Mouse (Mus musculus): ENCODE measurements around the gene Ndufb10. TPM values are rescaled to one million over a fixed set of nuclear protein-coding genes. Genes with fewer than 3 reads are reported as not detected.

Gene Ndufb10
- polyA plus RNA-seq, 1 experiment from 2014 or later, result 259 TPM

- H3K9ac ChIP-seq (replicated peaks; ENCODE audit: low read depth, low read length), result no peak within 1 kb of the TSS; the same call in 1 of the 2 replicates
- WGBS, result under 1% methylated on average over 68 of the region's 82 CpGs
- H3K27ac ChIP-seq (ENCODE audit: low read length), result no peak within 1 kb of the TSS
- peak within 1 kb of the TSS; percentile 43 for H3K4me3 ChIP-seq (ENCODE audit: low read depth, low read length)
- H3K27me3 ChIP-seq (ENCODE audit: control insufficient read depth, insufficient read depth, low read length), result peaks cover 39% of the 10 kb centered on the region
- no peaks in the 10 kb centered on the region for H3K36me3 ChIP-seq (ENCODE audit: control insufficient read depth, insufficient read depth, low read length)
- H3K4me2 ChIP-seq (replicated peaks; ENCODE audit: low read depth, low read length), result peak within 1 kb of the TSS; percentile 95
- H3K9me3 ChIP-seq (ENCODE audit: control insufficient read depth, low read depth, low read length), result no peaks in the 10 kb centered on the region
- 0 out of 2 replicates have a peak, but pooled peaks cover 4% of the 10 kb centered on the region for H3K4me1 ChIP-seq (ENCODE audit: control insufficient read depth, insufficient read depth, low read length)
- peak; percentile 86 for ATAC-seq (ENCODE audit: insufficient number of reproducible peaks, insufficient read depth, low FRiP score, low read depth)
Observed at GRCm38 (mm10) chr17:24752415-24753394, 28.4 kb upstream of the Ndufb10 start, which contains the start of gene Hs3st6. Gene Hs3st6, plus strand, starts transcription at chr17:24752988.

DNA sequence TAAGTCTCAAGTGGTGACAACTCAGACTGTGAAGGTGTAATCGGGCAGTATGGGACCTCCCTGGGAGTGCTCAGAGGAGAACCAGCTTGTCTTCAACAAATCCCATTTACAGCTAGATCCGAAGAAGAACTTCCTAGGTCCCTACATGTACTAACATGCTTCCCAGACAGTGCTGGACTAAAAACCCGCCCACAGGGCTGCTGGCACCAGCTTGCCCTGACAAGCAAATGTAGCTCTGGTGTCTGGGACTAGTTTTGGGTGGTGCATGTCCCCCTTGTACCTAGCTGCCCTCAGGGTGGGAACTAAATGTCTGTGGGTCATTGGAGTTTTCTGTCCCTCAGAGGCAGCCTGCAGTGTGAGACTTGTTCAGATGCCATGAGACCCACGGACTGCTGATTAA is 27.2 kb upstream of the Ndufb10 start:
- peaks cover 39% of the 10 kb centered on the region for H3K27me3 ChIP-seq (ENCODE audit: control insufficient read depth, insufficient read depth, low read length)
- H3K9ac ChIP-seq (replicated peaks; ENCODE audit: low read depth, low read length), result no peak overlapping the region
- no peak overlapping the region for H3K27ac ChIP-seq (ENCODE audit: low read length)
- peaks cover 9% of the 10 kb centered on the region; the same call in 1 of the 2 replicates for H3K4me1 ChIP-seq (ENCODE audit: control insufficient read depth, insufficient read depth, low read length)
- H3K4me3 ChIP-seq (ENCODE audit: low read depth, low read length), result no peak overlapping the region
- WGBS, result 12% methylated on average over 4 of the region's 4 CpGs
- H3K36me3 ChIP-seq (ENCODE audit: control insufficient read depth, insufficient read depth, low read length), result no peaks in the 10 kb centered on the region
- H3K9me3 ChIP-seq (ENCODE audit: control insufficient read depth, low read depth, low read length), result no peaks in the 10 kb centered on the region
- ATAC-seq (ENCODE audit: insufficient number of reproducible peaks, insufficient read depth, low FRiP score, low read depth), result no peak
- H3K4me2 ChIP-seq (replicated peaks; ENCODE audit: low read depth, low read length), result no peak overlapping the region

DNA sequence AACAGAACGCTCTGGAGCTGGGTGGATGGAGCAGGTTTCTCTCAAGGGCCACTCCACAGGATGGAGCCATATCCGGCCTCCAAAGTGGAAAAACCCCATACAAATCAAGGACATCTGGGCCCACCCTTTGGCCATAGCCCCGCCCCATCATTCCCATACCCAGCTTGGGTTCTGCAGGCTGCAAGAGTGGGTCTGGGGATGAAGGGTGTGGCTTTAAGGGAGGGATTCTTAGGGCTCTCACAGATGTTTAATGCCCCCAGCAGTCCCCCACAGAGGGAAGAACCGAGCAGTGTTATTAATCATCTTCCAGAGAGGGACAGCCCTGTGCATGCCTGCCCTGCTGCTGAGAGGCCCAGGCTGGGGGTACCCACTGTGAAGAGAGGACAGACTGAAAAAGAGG is 22.7 kb upstream of the Ndufb10 start:
- ATAC-seq (ENCODE audit: insufficient number of reproducible peaks, insufficient read depth, low FRiP score, low read depth), result peak; percentile 25; the same call in 1 of the 2 replicates

GRCm38 (mm10) chr17:24745526-24746497 is 21.5 kb upstream of the Ndufb10 start:
- H3K9me3 ChIP-seq (ENCODE audit: control insufficient read depth, low read depth, low read length), result no peaks in the 10 kb centered on the region
- 0 out of 2 replicates have a peak, but pooled peaks cover under 1% of the 10 kb centered on the region for H3K27me3 ChIP-seq (ENCODE audit: control insufficient read depth, insufficient read depth, low read length)
- ATAC-seq (ENCODE audit: insufficient number of reproducible peaks, insufficient read depth, low FRiP score, low read depth), result peak; percentile 72
- no peak overlapping the region for H3K9ac ChIP-seq (replicated peaks; ENCODE audit: low read depth, low read length)
- WGBS, result 22% methylated on average over 7 of the region's 7 CpGs
- no peak overlapping the region for H3K4me2 ChIP-seq (replicated peaks; ENCODE audit: low read depth, low read length)
- H3K4me1 ChIP-seq (ENCODE audit: control insufficient read depth, insufficient read depth, low read length), result peaks cover 4% of the 10 kb centered on the region; the same call in 1 of the 2 replicates
- no peak overlapping the region for H3K4me3 ChIP-seq (ENCODE audit: low read depth, low read length)
- no peak overlapping the region for H3K27ac ChIP-seq (ENCODE audit: low read length)
- no peaks in the 10 kb centered on the region; the same call in 1 of the 2 replicates for H3K36me3 ChIP-seq (ENCODE audit: control insufficient read depth, insufficient read depth, low read length)

More for the DNA sequence above, 22.7 kb upstream of the Ndufb10 start:
- H3K27me3 ChIP-seq (ENCODE audit: control insufficient read depth, insufficient read depth, low read length), result peaks cover 10% of the 10 kb centered on the region
- no peaks in the 10 kb centered on the region for H3K9me3 ChIP-seq (ENCODE audit: control insufficient read depth, low read depth, low read length)
- no peak overlapping the region for H3K9ac ChIP-seq (replicated peaks; ENCODE audit: low read depth, low read length)
- peaks cover 4% of the 10 kb centered on the region; the same call in 1 of the 2 replicates for H3K4me1 ChIP-seq (ENCODE audit: control insufficient read depth, insufficient read depth, low read length)
- H3K4me3 ChIP-seq (ENCODE audit: low read depth, low read length), result no peak overlapping the region
- no peaks in the 10 kb centered on the region; the same call in 1 of the 2 replicates for H3K36me3 ChIP-seq (ENCODE audit: control insufficient read depth, insufficient read depth, low read length)
- H3K4me2 ChIP-seq (replicated peaks; ENCODE audit: low read depth, low read length), result no peak overlapping the region
- H3K27ac ChIP-seq (ENCODE audit: low read length), result no peak overlapping the region
- 43% methylated on average over 4 of the region's 4 CpGs for WGBS

GRCm38 (mm10) chr17:24744381-24744780 is 20.1 kb upstream of the Ndufb10 start:
- 61% methylated on average over 3 of the region's 3 CpGs for WGBS
- Histone ChIP-seq H3K27ac (ENCODE audit: low read length) (no peak overlapping the region), H3K27me3 (ENCODE audit: control insufficient read depth, insufficient read depth, low read length) (no peaks in the 10 kb centered on the region), H3K4me2 (replicated peaks; ENCODE audit: low read depth, low read length) (no peak overlapping the region), H3K9me3 (ENCODE audit: control insufficient read depth, low read depth, low read length) (no peaks in the 10 kb centered on the region), H3K36me3 (ENCODE audit: control insufficient read depth, insufficient read depth, low read length) (no peaks in the 10 kb centered on the region; the same call in 1 of the 2 replicates), H3K9ac (replicated peaks; ENCODE audit: low read depth, low read length) (no peak overlapping the region), H3K4me3 (ENCODE audit: low read depth, low read length) (no peak overlapping the region), H3K4me1 (ENCODE audit: control insufficient read depth, insufficient read depth, low read length) (peaks cover 4% of the 10 kb centered on the region; the same call in 1 of the 2 replicates)
- no peak for ATAC-seq (ENCODE audit: insufficient number of reproducible peaks, insufficient read depth, low FRiP score, low read depth)

DNA sequence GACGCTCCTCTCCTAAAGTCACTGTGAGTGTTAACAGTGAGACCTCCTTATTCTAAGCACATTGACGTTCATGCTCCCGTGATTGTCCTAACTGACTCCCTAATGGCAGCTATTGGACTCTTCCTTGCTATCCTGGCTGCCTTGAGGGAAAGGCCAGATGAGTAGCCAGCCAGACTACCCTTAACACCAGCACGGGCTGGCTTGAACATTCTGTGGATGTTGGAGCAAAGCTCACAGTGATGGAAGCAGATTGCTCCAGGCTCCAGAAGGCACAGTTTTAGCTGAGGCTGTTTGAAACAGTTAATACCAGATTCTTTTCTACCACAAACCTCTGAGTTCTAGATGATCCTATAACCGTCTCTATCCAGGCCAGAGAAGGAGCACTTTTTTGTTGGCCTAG is 19.6 kb upstream of the Ndufb10 start:
- Histone ChIP-seq H3K9me3 (ENCODE audit: control insufficient read depth, low read depth, low read length) (no peaks in the 10 kb centered on the region), H3K27ac (ENCODE audit: low read length) (no peak overlapping the region), H3K9ac (replicated peaks; ENCODE audit: low read depth, low read length) (no peak overlapping the region), H3K36me3 (ENCODE audit: control insufficient read depth, insufficient read depth, low read length) (no peaks in the 10 kb centered on the region; the same call in 1 of the 2 replicates), H3K4me1 (ENCODE audit: control insufficient read depth, insufficient read depth, low read length) (peaks cover 4% of the 10 kb centered on the region; the same call in 1 of the 2 replicates), H3K4me3 (ENCODE audit: low read depth, low read length) (no peak overlapping the region), H3K4me2 (replicated peaks; ENCODE audit: low read depth, low read length) (no peak overlapping the region), H3K27me3 (ENCODE audit: control insufficient read depth, insufficient read depth, low read length) (no peaks in the 10 kb centered on the region)
- WGBS, result 75% methylated on average over 5 of the region's 5 CpGs
- no peak for ATAC-seq (ENCODE audit: insufficient number of reproducible peaks, insufficient read depth, low FRiP score, low read depth)

- no peak for ATAC-seq (ENCODE audit: insufficient number of reproducible peaks, insufficient read depth, low FRiP score, low read depth)
- H3K4me2 ChIP-seq (replicated peaks; ENCODE audit: low read depth, low read length), result no peak overlapping the region
- no peaks in the 10 kb centered on the region for H3K9me3 ChIP-seq (ENCODE audit: control insufficient read depth, low read depth, low read length)
Observed at GRCm38 (mm10) chr17:24742307-24742706, 18.0 kb upstream of the Ndufb10 start.

GRCm38 (mm10) chr17:24739926-24740325 is 15.6 kb upstream of the Ndufb10 start:
- 73% methylated on average over 8 of the region's 8 CpGs for WGBS
- H3K27me3 ChIP-seq (ENCODE audit: control insufficient read depth, insufficient read depth, low read length), result no peaks in the 10 kb centered on the region
- ATAC-seq (ENCODE audit: insufficient number of reproducible peaks, insufficient read depth, low FRiP score, low read depth), result no peak

More at GRCm38 (mm10) chr17:24742307-24742706, 18.0 kb upstream of the Ndufb10 start:
- no peak overlapping the region for H3K4me3 ChIP-seq (ENCODE audit: low read depth, low read length)
- 83% methylated on average over 8 of the region's 8 CpGs for WGBS
- no peak overlapping the region for H3K27ac ChIP-seq (ENCODE audit: low read length)
- H3K4me1 ChIP-seq (ENCODE audit: control insufficient read depth, insufficient read depth, low read length), result peaks cover 11% of the 10 kb centered on the region
- H3K27me3 ChIP-seq (ENCODE audit: control insufficient read depth, insufficient read depth, low read length), result no peaks in the 10 kb centered on the region
- no peak overlapping the region for H3K9ac ChIP-seq (replicated peaks; ENCODE audit: low read depth, low read length)
- no peaks in the 10 kb centered on the region; the same call in 1 of the 2 replicates for H3K36me3 ChIP-seq (ENCODE audit: control insufficient read depth, insufficient read depth, low read length)

More at GRCm38 (mm10) chr17:24739926-24740325, 15.6 kb upstream of the Ndufb10 start:
- Histone ChIP-seq H3K27ac (ENCODE audit: low read length) (no peak overlapping the region), H3K9me3 (ENCODE audit: control insufficient read depth, low read depth, low read length) (no peaks in the 10 kb centered on the region), H3K9ac (replicated peaks; ENCODE audit: low read depth, low read length) (no peak overlapping the region), H3K36me3 (ENCODE audit: control insufficient read depth, insufficient read depth, low read length) (no peaks in the 10 kb centered on the region; the same call in 1 of the 2 replicates), H3K4me3 (ENCODE audit: low read depth, low read length) (no peak overlapping the region), H3K4me2 (replicated peaks; ENCODE audit: low read depth, low read length) (no peak overlapping the region), H3K4me1 (ENCODE audit: control insufficient read depth, insufficient read depth, low read length) (peaks cover 12% of the 10 kb centered on the region)
